Mouse (Mus musculus) heart, adult 2 months (tissue): ENCODE results near the gene Agbl4. TPM values are rescaled to one million over a fixed set of nuclear protein-coding genes. Genes with fewer than 3 reads are reported as not detected.

Experiments
- DNase-seq, 2 experiments: peaks; one replicate each; pipeline ENCODE4 v3.0.0; 2021
- H3K27ac ChIP-seq: fragments of 200-600 bp; 2 replicates; pipeline ENCODE4 v1.8.1; 2022
- H3K27me3 ChIP-seq: fragments of 200-500 bp; 2 replicates; pipeline ENCODE4 v1.6.1; 2012; ENCODE audit warnings: mild to moderate bottlenecking, low read length, inconsistent platforms, mixed read lengths; ENCODE audit not compliant: control insufficient read depth, insufficient read depth
- H3K36me3 ChIP-seq: fragments of 200-500 bp; 2 replicates; pipeline ENCODE4 v1.6.1; 2012; ENCODE audit warnings: low read length, inconsistent platforms; ENCODE audit not compliant: control insufficient read depth, insufficient read depth
- H3K4me1 ChIP-seq: fragments of 200-500 bp; 2 replicates; pipeline ENCODE4 v1.6.1; 2011; ENCODE audit warnings: low read length; ENCODE audit not compliant: control insufficient read depth, insufficient read depth
- H3K4me3 ChIP-seq: fragments of 200-600 bp; 2 replicates; pipeline ENCODE4 v1.8.1; 2022
- H3K79me2 ChIP-seq: fragments of 200-500 bp; replicated peaks from 2 replicates; pipeline ENCODE4 v1.6.1; 2012; ENCODE audit warnings: mild to moderate bottlenecking, inconsistent platforms, low read length, moderate library complexity, mixed read lengths; ENCODE audit not compliant: control insufficient read depth, insufficient read depth
- H3K9ac ChIP-seq: fragments of 200-500 bp; 2 replicates; pipeline ENCODE4 v1.6.1; 2012; ENCODE audit warnings: low read depth, mild to moderate bottlenecking, control low read depth, inconsistent platforms, low read length, mixed read lengths
- CTCF ChIP-seq: fragments of 200-600 bp; IDR thresholded peaks from 2 replicates; pipeline ENCODE4 v1.8.1; 2022; ENCODE audit warnings: antibody characterized with exemption, mild to moderate bottlenecking, moderate library complexity
- EP300 ChIP-seq: fragments of 200-500 bp; IDR thresholded peaks from 2 replicates; pipeline ENCODE4 v1.6.1; 2011; ENCODE audit warnings: low read depth, low read length, control low read depth; ENCODE audit not compliant: insufficient read depth
- POLR2A ChIP-seq: fragments of 200-500 bp; IDR thresholded peaks from 2 replicates; pipeline ENCODE4 v1.6.1; 2011; ENCODE audit warnings: mild to moderate bottlenecking, low read depth, low read length, control low read depth; ENCODE audit not compliant: insufficient read depth
- WGBS: fragments of 180-500 bp; shearing (Covaris S2); methylation state at CpG from one replicate; pipeline ENCODE4 v1.1.7; 2018; 5-methylcytosine and 5-hydroxymethylcytosine counted together
- intact Hi-C: fragments of 180-260 bp; cut with DNase I; formaldehyde crosslinking; loops from one replicate; pipeline ENCODE4 v1.15.1; 2025
- polyA plus RNA-seq: library from polyadenylated mRNA; depleted of rRNA; stranded (reverse); fragments of >200 nt; gene quantifications from 2 replicates; pipeline ENCODE4 v1.2.3, GENCODE M21; 2012
- total RNA-seq, 2 experiments: library from RNA; stranded (reverse); gene quantifications; 2 replicates each; pipeline ENCODE4 v1.2.3; 2021

The Agbl4 gene
- total and polyA plus RNA-seq, 3 experiments: 0.08 to 0.39 (median 0.30) TPM

DNA sequence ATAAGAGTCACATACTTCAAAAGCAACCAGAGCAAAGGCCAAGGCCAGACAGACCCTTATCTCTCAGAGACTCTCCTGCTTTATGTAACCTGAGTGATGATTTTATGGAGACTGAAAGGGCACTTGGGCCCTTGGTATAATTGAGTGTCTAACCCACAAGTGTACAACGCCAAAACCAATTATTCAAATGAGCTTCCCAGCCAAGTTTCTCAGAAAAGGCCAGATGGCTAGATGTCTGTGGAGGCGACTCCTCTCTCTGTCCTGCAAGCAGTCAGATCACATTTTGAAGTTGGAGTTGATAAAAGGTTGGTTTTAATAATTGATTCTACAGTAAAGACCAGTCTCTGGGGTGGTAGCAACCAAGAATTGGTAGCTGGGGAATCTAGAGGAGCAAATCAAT lies 1158.0 kb downstream of the Agbl4 start:
- H3K36me3 ChIP-seq: no peaks in the 10 kb centered on the region
- H3K79me2 ChIP-seq: no peaks in the 10 kb centered on the region
- DNase-seq: no peak
- no peak overlapping the region for H3K27ac ChIP-seq
- intact Hi-C loops: no loop called here
- no peak for TF ChIP-seq CTCF
- TF ChIP-seq POLR2A: no peak
- TF ChIP-seq EP300: no peak
- 62% methylated on average over 2 of the region's 2 CpGs for WGBS
- no peak overlapping the region for H3K9ac ChIP-seq
- no peaks in the 10 kb centered on the region for H3K27me3 ChIP-seq
- H3K4me3 ChIP-seq: no peak overlapping the region
- H3K4me1 ChIP-seq: no peaks in the 10 kb centered on the region

DNA sequence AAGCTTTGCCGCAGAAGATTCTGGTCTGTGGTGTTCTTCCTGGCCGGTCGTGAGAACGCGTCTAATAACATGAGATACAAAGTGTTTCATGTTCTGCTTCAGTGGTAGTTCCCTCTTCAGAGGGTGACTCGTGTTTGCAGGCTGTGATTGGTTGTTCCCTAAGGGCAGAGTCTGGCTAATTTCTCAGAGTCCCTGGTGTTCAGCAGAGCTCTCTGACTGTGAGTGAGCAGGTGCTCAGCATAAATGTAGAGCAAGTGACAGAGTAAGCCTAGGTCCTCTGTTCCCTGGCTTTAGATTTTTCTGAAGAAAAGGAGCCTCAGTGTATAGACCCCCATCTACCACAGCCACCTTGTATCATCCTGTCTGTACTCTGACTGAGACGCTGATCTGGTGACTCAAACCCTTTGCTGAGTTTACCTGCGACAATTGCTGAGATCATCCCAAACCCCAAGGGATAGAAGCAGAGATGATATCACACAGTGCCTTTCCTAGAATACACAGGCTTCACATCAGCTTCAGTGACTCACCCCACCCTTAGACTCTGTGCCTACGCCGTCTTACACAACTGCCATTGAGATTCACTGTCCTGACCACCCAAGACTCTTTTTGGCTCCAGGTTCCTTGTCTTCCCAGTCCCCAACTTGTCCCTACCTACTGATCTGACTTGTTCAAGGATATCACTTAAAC lies 1179.8 kb downstream of the Agbl4 start:
- Histone ChIP-seq H3K79me2 (no peaks in the 10 kb centered on the region), H3K36me3 (no peaks in the 10 kb centered on the region), H3K4me3 (no peak overlapping the region), H3K27ac (no peak overlapping the region), H3K4me1 (no peaks in the 10 kb centered on the region), H3K9ac (no peak overlapping the region), H3K27me3 (no peaks in the 10 kb centered on the region)
- TF ChIP-seq POLR2A (no peak), EP300 (no peak)
- 81% methylated on average over 10 of the region's 10 CpGs for WGBS
- intact Hi-C loops: no loop called here
- no peak for DNase-seq

DNA sequence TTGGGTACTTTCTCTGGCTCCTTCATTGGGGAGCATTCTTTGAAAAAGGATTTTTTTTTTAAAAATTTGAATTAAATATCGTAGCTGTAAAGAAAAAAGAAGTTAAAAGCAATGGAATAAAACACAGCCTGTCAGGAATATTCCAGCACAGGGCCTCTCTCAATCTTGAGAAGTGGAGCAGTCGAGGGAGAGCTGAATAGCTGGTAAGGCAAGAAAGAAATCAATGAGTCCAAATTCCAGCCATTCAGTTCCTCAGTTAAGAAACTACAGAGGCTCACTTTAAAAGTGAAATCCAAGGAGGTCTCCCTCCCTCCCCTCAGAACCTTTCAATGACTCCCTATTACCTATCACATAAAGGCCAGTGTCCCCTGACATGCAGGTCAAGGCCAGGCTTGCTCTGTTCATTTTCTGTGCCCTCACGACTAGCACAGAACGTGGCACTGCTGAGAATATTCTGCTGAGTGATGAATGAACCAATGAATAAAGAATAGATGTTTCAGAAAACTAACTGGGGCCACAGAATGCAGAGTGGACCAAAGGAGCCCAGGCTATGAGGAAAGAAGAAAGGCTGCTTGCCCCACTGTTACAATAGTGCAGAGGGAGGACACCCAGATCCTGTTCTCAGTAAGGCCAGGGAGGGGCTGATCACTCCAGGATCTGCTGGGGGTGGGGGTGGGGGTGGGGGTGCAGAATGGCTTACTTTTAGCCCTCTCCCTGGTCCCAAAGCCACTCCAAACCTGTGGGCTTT lies 1181.8 kb downstream of the Agbl4 start:
- no peaks in the 10 kb centered on the region for H3K27me3 ChIP-seq
- no peak overlapping the region for H3K27ac ChIP-seq
- no peak for TF ChIP-seq EP300
- TF ChIP-seq CTCF: no peak
- no peak for TF ChIP-seq POLR2A
- H3K9ac ChIP-seq: no peak overlapping the region
- H3K4me3 ChIP-seq: no peak overlapping the region
- DNase-seq: no peak
- intact Hi-C loops: no loop called here
- no peaks in the 10 kb centered on the region for H3K4me1 ChIP-seq
- 77% methylated on average over 4 of the region's 4 CpGs for WGBS
- no peaks in the 10 kb centered on the region for H3K79me2 ChIP-seq
- H3K36me3 ChIP-seq: no peaks in the 10 kb centered on the region

DNA sequence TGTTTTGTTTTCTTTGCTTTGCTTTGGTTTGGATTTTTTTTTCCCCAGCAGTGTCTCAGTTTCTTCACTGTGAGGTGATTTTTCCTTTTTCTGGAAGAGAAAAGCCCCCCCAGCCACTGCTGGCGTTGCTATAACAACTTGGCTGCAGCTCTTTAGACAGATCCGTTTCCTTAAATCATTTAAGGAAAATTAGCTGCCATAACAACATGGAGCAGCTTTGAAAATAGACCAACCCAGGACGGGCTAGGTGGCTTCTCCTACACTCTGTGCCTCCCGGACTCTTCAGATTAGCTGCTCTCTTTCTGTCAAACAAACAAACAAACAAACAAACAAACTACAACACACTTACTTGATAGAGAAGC lies 1182.4 kb downstream of the Agbl4 start:
- H3K4me1 ChIP-seq: no peaks in the 10 kb centered on the region
- intact Hi-C loops: no loop called here
- no peak for TF ChIP-seq EP300
- no peak for TF ChIP-seq POLR2A
- TF ChIP-seq CTCF: no peak
- H3K36me3 ChIP-seq: no peaks in the 10 kb centered on the region
- no peak overlapping the region for H3K27ac ChIP-seq
- 46% methylated on average over 4 of the region's 4 CpGs for WGBS
- H3K9ac ChIP-seq: no peak overlapping the region
- DNase-seq: no peak
- no peaks in the 10 kb centered on the region for H3K27me3 ChIP-seq
- no peak overlapping the region for H3K4me3 ChIP-seq
- no peaks in the 10 kb centered on the region for H3K79me2 ChIP-seq

DNA sequence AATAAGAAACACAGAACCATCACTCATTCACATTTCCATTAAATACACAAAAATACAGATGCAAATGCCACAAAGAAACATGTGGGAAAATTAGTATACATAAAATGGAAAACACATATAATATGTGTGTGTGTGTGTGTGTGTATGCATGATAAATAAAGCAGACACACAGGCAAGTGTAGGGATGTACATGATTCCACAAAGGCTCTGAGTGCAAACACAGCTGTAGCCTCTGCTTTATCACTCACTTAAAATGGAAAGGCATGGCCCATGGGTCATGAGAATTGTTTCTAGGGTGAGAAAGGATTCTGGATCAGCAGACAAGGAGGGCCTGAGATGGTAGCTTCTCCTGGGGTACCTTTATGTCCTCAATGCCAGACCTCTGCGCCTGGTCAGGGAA lies 1182.8 kb downstream of the Agbl4 start:
- TF ChIP-seq EP300 (no peak), CTCF (no peak), POLR2A (no peak)
- H3K27me3 ChIP-seq: no peaks in the 10 kb centered on the region
- no peaks in the 10 kb centered on the region for H3K36me3 ChIP-seq
- H3K79me2 ChIP-seq: no peaks in the 10 kb centered on the region
- no peak overlapping the region for H3K4me3 ChIP-seq
- 95% methylated on average over 1 of the region's 1 CpGs for whole genome bisulfite sequencing
- H3K27ac ChIP-seq: no peak overlapping the region
- H3K9ac ChIP-seq: no peak overlapping the region
- intact Hi-C loops: no loop called here
- H3K4me1 ChIP-seq: no peaks in the 10 kb centered on the region
- no peak for DNase-seq

DNA sequence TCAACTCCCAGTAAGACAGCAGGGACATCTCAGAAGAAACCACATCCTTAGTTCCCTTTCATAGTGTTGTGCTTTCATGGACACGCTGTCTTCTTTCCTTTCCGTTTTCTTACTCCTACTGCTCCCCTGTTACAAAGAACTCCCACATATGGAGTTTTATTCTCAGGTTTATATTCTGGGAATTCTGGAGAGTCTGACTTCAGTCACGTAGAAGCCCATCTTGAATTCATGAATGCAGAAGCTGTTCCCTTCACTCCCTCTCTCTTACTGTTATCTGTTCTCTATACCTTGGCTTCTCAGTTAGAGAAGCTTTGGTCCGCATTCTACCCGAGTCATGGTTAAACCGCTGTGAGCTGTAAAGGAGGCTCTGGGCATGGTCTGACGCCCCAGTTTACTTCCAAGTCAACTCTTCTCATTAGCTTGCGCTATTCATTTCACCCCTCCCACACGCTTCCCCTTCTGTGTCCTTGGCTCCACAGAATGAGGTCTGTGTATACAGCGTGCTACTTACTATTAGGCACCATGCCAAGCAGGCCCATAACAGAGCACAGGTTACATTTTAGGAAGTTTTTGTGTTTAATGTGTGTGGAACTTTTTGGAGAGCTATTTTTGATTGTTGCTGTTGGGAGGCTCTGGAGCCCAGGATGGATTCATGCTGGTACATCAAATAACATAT lies 1186.2 kb downstream of the Agbl4 start:
- H3K36me3 ChIP-seq: no peaks in the 10 kb centered on the region
- intact Hi-C loops: no loop called here
- 60% methylated on average over 10 of the region's 10 CpGs for WGBS

More for the DNA sequence above, 1186.2 kb downstream of the Agbl4 start:
- Histone ChIP-seq H3K9ac (no peak overlapping the region), H3K4me1 (no peaks in the 10 kb centered on the region), H3K27ac (no peak overlapping the region), H3K27me3 (no peaks in the 10 kb centered on the region), H3K79me2 (no peaks in the 10 kb centered on the region), H3K4me3 (no peak overlapping the region)
- TF ChIP-seq EP300 (no peak), CTCF (no peak), POLR2A (no peak)
- DNase-seq: no peak
